Mouse (Mus musculus) midbrain, embryonic 15.5 days (tissue): ENCODE data around the gene Tns1. TPM values are rescaled to one million over a fixed set of nuclear protein-coding genes. Genes with fewer than 3 reads are reported as not detected.

Experiments
- ATAC-seq: fragments of 200-750 bp; cut with Nextera tagmentation; replicated peaks from 2 replicates; pipeline ENCODE4 v1.8.0; 2017; ENCODE audit warnings: moderate TSS enrichment
- H3K27ac ChIP-seq: fragments of 300-500 bp; sonication (generic); 2 replicates; pipeline ENCODE4 v1.5.1; 2015; ENCODE audit warnings: mild to moderate bottlenecking, inconsistent platforms
- H3K27me3 ChIP-seq: fragments of 300-500 bp; sonication (generic); replicated peaks from 2 replicates; pipeline ENCODE4 v1.6.1; 2015; ENCODE audit warnings: inconsistent platforms
- H3K36me3 ChIP-seq: fragments of 300-500 bp; sonication (generic); replicated peaks from 2 replicates; pipeline ENCODE4 v1.6.1; 2015; ENCODE audit warnings: inconsistent platforms
- H3K4me1 ChIP-seq: fragments of 300-500 bp; sonication (generic); 2 replicates; pipeline ENCODE4 v1.6.1; 2015; ENCODE audit warnings: inconsistent platforms
- H3K4me2 ChIP-seq: fragments of 300-500 bp; sonication (generic); 2 replicates; pipeline ENCODE4 v1.6.1; 2015; ENCODE audit warnings: inconsistent platforms, mild to moderate bottlenecking, moderate library complexity
- H3K4me3 ChIP-seq: fragments of 300-500 bp; sonication (generic); 2 replicates; pipeline ENCODE4 v1.5.1; 2015; ENCODE audit warnings: mild to moderate bottlenecking, inconsistent platforms
- H3K9ac ChIP-seq: fragments of 300-500 bp; sonication (generic); 2 replicates; pipeline ENCODE4 v1.6.1; 2015; ENCODE audit warnings: mild to moderate bottlenecking, inconsistent platforms
- H3K9me3 ChIP-seq: fragments of 300-500 bp; sonication (generic); 2 replicates; pipeline ENCODE4 v1.6.1; 2016; ENCODE audit warnings: inconsistent platforms
- WGBS: fragments of 180-500 bp; shearing (Covaris S2); methylation state at CpG from one replicate; pipeline ENCODE4 v1.1.7; 2015; ENCODE audit warnings: mixed read lengths; 5-methylcytosine and 5-hydroxymethylcytosine counted together
- polyA plus RNA-seq: library from polyadenylated mRNA; unstranded; fragments of >200 nt; fragmentation: Nextera tagmentation; extraction: Ambion mirVana; gene quantifications from 2 replicates; pipeline ENCODE4 v1.2.1, GENCODE M21; 2015

The Tns1 gene
- polyA plus RNA-seq, 1 experiment from 2014 or later, result 15.2 TPM

- Histone ChIP-seq H3K27ac (no peak overlapping the region), H3K9ac (no peak overlapping the region), H3K27me3 (no peaks in the 10 kb centered on the region), H3K36me3 (no peaks in the 10 kb centered on the region), H3K9me3 (no peaks in the 10 kb centered on the region), H3K4me1 (peaks cover 10% of the 10 kb centered on the region), H3K4me3 (0 out of 2 replicates have a peak overlapping the region, but pooled peaks have one; percentile 22), H3K4me2 (peak overlapping the region; percentile 54)
- WGBS, result 23% methylated on average over 14 of the region's 14 CpGs
- no peak for ATAC-seq
Observed at GRCm38 (mm10) chr1:74067866-74068265, 56.4 kb downstream of the Tns1 start.

GRCm38 (mm10) chr1:74066576-74066975 lies 57.7 kb downstream of the Tns1 start:
- Histone ChIP-seq H3K27me3 (no peaks in the 10 kb centered on the region), H3K4me3 (no peak overlapping the region), H3K36me3 (no peaks in the 10 kb centered on the region), H3K4me1 (peaks cover 10% of the 10 kb centered on the region), H3K4me2 (no peak overlapping the region), H3K9me3 (no peaks in the 10 kb centered on the region), H3K27ac (no peak overlapping the region), H3K9ac (no peak overlapping the region)
- ATAC-seq, result no peak
- 73% methylated on average over 3 of the region's 3 CpGs for WGBS

DNA sequence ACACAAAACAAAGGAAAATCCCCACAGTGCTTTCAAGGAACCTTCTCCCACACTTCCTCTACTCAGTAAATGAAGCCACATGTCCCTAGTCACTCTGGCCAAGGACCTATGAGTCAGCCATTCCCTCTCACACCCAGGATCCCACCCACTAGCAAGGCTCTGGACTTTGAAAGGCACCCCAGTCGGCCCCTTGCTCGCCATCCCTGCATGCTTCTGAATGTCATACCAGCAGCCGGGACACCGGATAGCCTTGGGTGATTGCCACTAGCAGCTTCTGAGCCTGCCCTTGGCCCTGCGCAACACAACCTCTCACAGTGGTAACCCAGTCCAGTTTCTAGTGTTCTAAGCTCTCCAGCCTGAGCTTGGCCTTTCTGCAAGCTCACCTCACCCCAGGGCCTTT lies 58.2 kb downstream of the Tns1 start:
- Histone ChIP-seq H3K36me3 (no peaks in the 10 kb centered on the region), H3K27me3 (no peaks in the 10 kb centered on the region), H3K4me3 (no peak overlapping the region), H3K4me1 (peaks cover 10% of the 10 kb centered on the region), H3K9me3 (no peaks in the 10 kb centered on the region), H3K27ac (no peak overlapping the region), H3K9ac (no peak overlapping the region), H3K4me2 (no peak overlapping the region)
- 86% methylated on average over 5 of the region's 5 CpGs for WGBS
- no peak for ATAC-seq

DNA sequence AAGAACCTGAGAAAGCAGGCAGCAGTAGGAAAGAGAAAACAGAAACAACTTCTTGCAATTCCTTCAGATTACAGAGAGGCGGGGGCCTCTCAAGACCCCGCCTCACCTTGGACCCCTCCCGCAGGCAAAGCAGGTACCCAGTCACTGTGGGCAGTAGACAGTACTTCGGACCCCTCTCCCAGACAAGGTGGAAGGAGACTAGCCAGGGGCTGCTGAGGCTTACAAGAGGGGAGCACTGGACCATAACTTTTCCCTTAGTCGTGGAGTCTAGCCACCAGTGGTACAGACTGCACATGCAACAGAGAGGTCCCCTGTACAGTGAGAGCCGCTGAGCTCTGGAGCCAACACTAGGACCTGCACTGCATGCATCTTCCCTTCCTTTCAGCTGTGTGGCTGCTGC lies 64.2 kb downstream of the Tns1 start:
- H3K36me3 ChIP-seq, result no peaks in the 10 kb centered on the region
- H3K4me2 ChIP-seq, result no peak overlapping the region
- H3K4me3 ChIP-seq, result no peak overlapping the region
- H3K27me3 ChIP-seq, result no peaks in the 10 kb centered on the region
- H3K27ac ChIP-seq, result no peak overlapping the region
- H3K9me3 ChIP-seq, result no peaks in the 10 kb centered on the region
- no peak overlapping the region for H3K9ac ChIP-seq
- no peak for ATAC-seq
- no peaks in the 10 kb centered on the region for H3K4me1 ChIP-seq
- WGBS, result 81% methylated on average over 6 of the region's 6 CpGs

GRCm38 (mm10) chr1:74059552-74059951 lies 64.7 kb downstream of the Tns1 start:
- H3K4me3 ChIP-seq, result no peak overlapping the region
- WGBS, result 93% methylated on average over 5 of the region's 5 CpGs
- H3K9ac ChIP-seq, result no peak overlapping the region
- H3K36me3 ChIP-seq, result no peaks in the 10 kb centered on the region
- H3K4me1 ChIP-seq, result no peaks in the 10 kb centered on the region
- H3K27ac ChIP-seq, result no peak overlapping the region
- H3K9me3 ChIP-seq, result no peaks in the 10 kb centered on the region
- no peak overlapping the region for H3K4me2 ChIP-seq
- H3K27me3 ChIP-seq, result no peaks in the 10 kb centered on the region
- ATAC-seq, result no peak

GRCm38 (mm10) chr1:74058771-74059170 lies 65.5 kb downstream of the Tns1 start:
- no peaks in the 10 kb centered on the region for H3K36me3 ChIP-seq
- H3K4me1 ChIP-seq, result no peaks in the 10 kb centered on the region
- no peak overlapping the region for H3K9ac ChIP-seq
- H3K9me3 ChIP-seq, result no peaks in the 10 kb centered on the region
- H3K27ac ChIP-seq, result no peak overlapping the region
- H3K27me3 ChIP-seq, result no peaks in the 10 kb centered on the region
- ATAC-seq, result no peak
- 87% methylated on average over 4 of the region's 4 CpGs for WGBS
- no peak overlapping the region for H3K4me3 ChIP-seq
- H3K4me2 ChIP-seq, result no peak overlapping the region

DNA sequence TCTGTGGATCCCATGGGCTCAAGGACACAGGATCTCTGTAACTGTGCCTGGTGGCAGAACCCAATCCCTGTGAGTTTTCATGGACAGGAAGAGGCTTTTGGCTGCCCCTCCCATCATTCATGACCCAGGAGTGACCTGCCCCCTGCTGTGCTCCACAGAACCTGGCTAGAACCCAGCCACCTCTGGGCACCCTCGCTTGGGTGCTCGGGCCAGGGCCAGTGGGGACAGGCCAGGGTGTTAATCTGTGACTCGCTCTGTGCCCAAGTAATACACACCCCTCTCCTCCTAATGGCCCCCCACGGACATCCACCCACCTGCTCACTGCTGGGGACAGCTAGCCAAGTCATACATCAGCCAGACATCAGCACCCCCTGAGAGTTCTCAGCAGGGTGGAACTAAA lies 65.9 kb downstream of the Tns1 start:
- no peak overlapping the region for H3K4me2 ChIP-seq
- ATAC-seq, result no peak; the same call in 1 of the 2 replicates
- WGBS, result 84% methylated on average over 4 of the region's 4 CpGs

DNA sequence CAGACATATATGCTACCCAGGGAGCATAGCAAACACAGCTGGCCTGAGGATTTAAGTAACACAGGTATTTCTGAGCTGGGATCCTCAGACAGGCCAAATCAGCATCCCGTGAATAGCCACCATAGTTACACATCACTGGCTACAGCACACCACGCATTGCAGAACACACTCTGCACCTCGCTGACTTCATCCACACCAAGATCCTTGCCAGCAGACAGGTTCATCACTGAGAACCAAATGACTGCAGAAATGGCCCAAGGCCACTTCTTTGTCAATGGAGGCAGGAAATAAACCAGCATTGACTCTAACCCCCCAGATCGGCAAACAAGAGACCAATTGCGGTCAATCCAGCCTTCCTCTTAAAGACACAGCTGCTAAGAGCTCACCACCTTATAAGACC lies 66.7 kb downstream of the Tns1 start:
- Histone ChIP-seq H3K27ac (no peak overlapping the region), H3K4me3 (no peak overlapping the region), H3K4me2 (no peak overlapping the region), H3K27me3 (no peaks in the 10 kb centered on the region), H3K9me3 (no peaks in the 10 kb centered on the region), H3K9ac (no peak overlapping the region), H3K36me3 (no peaks in the 10 kb centered on the region), H3K4me1 (no peaks in the 10 kb centered on the region)
- WGBS, result 85% methylated on average over 5 of the region's 5 CpGs
- no peak for ATAC-seq

More for the DNA sequence above, 65.9 kb downstream of the Tns1 start:
- Histone ChIP-seq H3K27ac (no peak overlapping the region), H3K9me3 (no peaks in the 10 kb centered on the region), H3K4me3 (no peak overlapping the region), H3K36me3 (no peaks in the 10 kb centered on the region), H3K9ac (no peak overlapping the region), H3K27me3 (no peaks in the 10 kb centered on the region), H3K4me1 (no peaks in the 10 kb centered on the region)

GRCm38 (mm10) chr1:74055552-74055951 lies 68.7 kb downstream of the Tns1 start:
- H3K9ac ChIP-seq, result no peak overlapping the region
- H3K4me1 ChIP-seq, result no peaks in the 10 kb centered on the region
- WGBS, result 88% methylated on average over 4 of the region's 4 CpGs
- ATAC-seq, result no peak
- H3K9me3 ChIP-seq, result no peaks in the 10 kb centered on the region
- H3K4me2 ChIP-seq, result no peak overlapping the region
- H3K36me3 ChIP-seq, result no peaks in the 10 kb centered on the region
- H3K4me3 ChIP-seq, result no peak overlapping the region
- no peaks in the 10 kb centered on the region for H3K27me3 ChIP-seq
- no peak overlapping the region for H3K27ac ChIP-seq

- H3K4me3 ChIP-seq, result no peak overlapping the region
- WGBS, result 69% methylated on average over 3 of the region's 3 CpGs
Observed at GRCm38 (mm10) chr1:74054471-74054870, 69.8 kb downstream of the Tns1 start.

DNA sequence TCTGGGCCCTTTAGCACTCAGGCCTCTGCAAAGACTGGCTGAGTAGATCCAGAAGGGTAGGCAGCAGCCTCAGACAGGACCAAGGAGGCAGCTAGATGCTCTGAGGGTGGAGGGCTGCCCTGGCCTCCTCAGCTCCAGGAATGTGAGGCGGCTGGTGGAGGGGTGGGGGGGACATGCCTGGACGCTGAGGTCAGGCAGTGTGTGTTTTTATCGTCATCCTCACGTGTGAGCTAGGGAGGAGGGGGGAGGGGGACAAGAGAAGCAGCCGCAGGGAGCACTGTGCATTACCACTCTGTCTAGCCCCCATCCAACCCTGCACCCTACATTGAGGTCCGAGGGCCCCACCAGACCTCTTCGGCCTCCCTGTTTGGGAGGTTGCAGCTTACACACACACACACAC lies 70.2 kb downstream of the Tns1 start:
- H3K4me2 ChIP-seq, result no peak overlapping the region
- no peak overlapping the region for H3K27ac ChIP-seq
- 59% methylated on average over 7 of the region's 7 CpGs for WGBS
- H3K27me3 ChIP-seq, result no peaks in the 10 kb centered on the region
- H3K36me3 ChIP-seq, result no peaks in the 10 kb centered on the region
- H3K4me1 ChIP-seq, result no peaks in the 10 kb centered on the region
- H3K9ac ChIP-seq, result no peak overlapping the region
- no peak overlapping the region for H3K4me3 ChIP-seq
- H3K9me3 ChIP-seq, result no peaks in the 10 kb centered on the region
- no peak for ATAC-seq

More at GRCm38 (mm10) chr1:74054471-74054870, 69.8 kb downstream of the Tns1 start:
- no peak overlapping the region for H3K4me2 ChIP-seq
- H3K4me1 ChIP-seq, result no peaks in the 10 kb centered on the region
- no peak overlapping the region for H3K27ac ChIP-seq
- H3K27me3 ChIP-seq, result no peaks in the 10 kb centered on the region
- H3K36me3 ChIP-seq, result no peaks in the 10 kb centered on the region
- ATAC-seq, result no peak
- no peak overlapping the region for H3K9ac ChIP-seq
- no peaks in the 10 kb centered on the region for H3K9me3 ChIP-seq

- Histone ChIP-seq H3K9ac (no peak overlapping the region), H3K27me3 (no peaks in the 10 kb centered on the region), H3K27ac (no peak overlapping the region), H3K4me3 (no peak overlapping the region), H3K36me3 (no peaks in the 10 kb centered on the region), H3K4me2 (no peak overlapping the region), H3K9me3 (no peaks in the 10 kb centered on the region), H3K4me1 (no peaks in the 10 kb centered on the region)
- WGBS, result 76% methylated on average over 2 of the region's 2 CpGs
- ATAC-seq, result no peak
Observed at GRCm38 (mm10) chr1:74053068-74053467, 71.2 kb downstream of the Tns1 start.

- H3K27ac ChIP-seq, result no peak overlapping the region
- H3K9me3 ChIP-seq, result no peaks in the 10 kb centered on the region
- 48% methylated on average over 2 of the region's 2 CpGs for WGBS
- no peaks in the 10 kb centered on the region for H3K36me3 ChIP-seq
- no peaks in the 10 kb centered on the region for H3K27me3 ChIP-seq
- ATAC-seq, result no peak
- H3K4me3 ChIP-seq, result no peak overlapping the region
- H3K9ac ChIP-seq, result no peak overlapping the region
- no peak overlapping the region for H3K4me2 ChIP-seq
- no peaks in the 10 kb centered on the region for H3K4me1 ChIP-seq
Observed at GRCm38 (mm10) chr1:74051349-74051748, 72.9 kb downstream of the Tns1 start.
